Mouse (Mus musculus) CH12.LX (cell line): Measurements from ENCODE around the gene Cog2.

Experiments used
- ETS1 ChIP-seq: conservative IDR thresholded peaks from 2 replicates; pipeline ENCODE4 v1.6.1; 2012; ENCODE audit warnings: low read depth, mild to moderate bottlenecking, inconsistent platforms, low read length, improper control_type of control experiment, moderate library complexity
- POLR2A ChIP-seq: IDR thresholded peaks from 2 replicates; pipeline ENCODE4 v1.6.1; 2011; ENCODE audit warnings: low read depth, mild to moderate bottlenecking, improper control_type of control experiment, low read length

GRCm38 (mm10) chr8:124494397-124494796 lies 26.2 kb upstream of the Cog2 start:
- TF ChIP-seq ETS1 (no peak), POLR2A (no peak)
